Mouse (Mus musculus) liver, embryonic 11.5 days (tissue): ENCODE results near the gene Slc9a3r2. TPM values are rescaled to one million over a fixed set of nuclear protein-coding genes. Genes with fewer than 3 reads are reported as not detected.

Experiments used
- ATAC-seq: fragments of 200-750 bp; cut with Nextera tagmentation; replicated peaks from 2 replicates; pipeline ENCODE4 v1.8.0; 2017; ENCODE audit warnings: moderate number of reproducible peaks, mild to moderate bottlenecking, moderate TSS enrichment, moderate library complexity; ENCODE audit not compliant: low FRiP score
- DNase-seq: peaks from one replicate; pipeline ENCODE4 v3.0.0-alpha.2; 2017; ENCODE audit warnings: low spot score
- H3K27ac ChIP-seq: fragments of 300-500 bp; sonication (generic); 2 replicates; pipeline ENCODE4 v1.5.1; 2014; ENCODE audit warnings: mild to moderate bottlenecking, low read depth, low read length, control low read depth
- H3K27me3 ChIP-seq: fragments of 300-500 bp; sonication (generic); replicated peaks from 2 replicates; pipeline ENCODE4 v1.6.1; 2014; ENCODE audit warnings: low read length, mixed read lengths; ENCODE audit not compliant: control insufficient read depth, insufficient read depth
- H3K36me3 ChIP-seq: fragments of 300-500 bp; sonication (generic); 2 replicates; pipeline ENCODE4 v1.6.1; 2014; ENCODE audit warnings: mild to moderate bottlenecking, low read length, moderate library complexity, mixed read lengths; ENCODE audit not compliant: control insufficient read depth, insufficient read depth
- H3K4me1 ChIP-seq: fragments of 300-500 bp; sonication (generic); replicated peaks from 2 replicates; pipeline ENCODE4 v1.6.1; 2014; ENCODE audit warnings: low read length, mixed read lengths; ENCODE audit not compliant: control insufficient read depth, insufficient read depth
- H3K4me2 ChIP-seq: fragments of 300-500 bp; sonication (generic); 2 replicates; pipeline ENCODE4 v1.6.1; 2014; ENCODE audit warnings: mild to moderate bottlenecking, control low read depth, moderate library complexity
- H3K4me3 ChIP-seq: fragments of 300-500 bp; sonication (generic); 2 replicates; pipeline ENCODE4 v1.5.1; 2014; ENCODE audit warnings: low read depth, low read length, control low read depth
- H3K9ac ChIP-seq: fragments of 300-500 bp; sonication (generic); 2 replicates; pipeline ENCODE4 v1.6.1; 2014; ENCODE audit warnings: low read depth, low read length, control low read depth
- H3K9me3 ChIP-seq: fragments of 300-500 bp; sonication (generic); 2 replicates; pipeline ENCODE4 v1.6.1; 2016; ENCODE audit warnings: low read length, inconsistent platforms, mixed read lengths; ENCODE audit not compliant: control insufficient read depth
- WGBS: fragments of 180-500 bp; shearing (Covaris S2); extraction: QIAGEN DNeasy Blood & Tissue Kit; methylation state at CpG from one replicate; pipeline ENCODE4 v1.1.7; 2014; 5-methylcytosine and 5-hydroxymethylcytosine counted together
- polyA plus RNA-seq: library from polyadenylated mRNA; unstranded; fragments of >200 nt; fragmentation: Nextera tagmentation; extraction: Ambion mirVana; gene quantifications from 2 replicates; pipeline ENCODE4 v1.2.1, GENCODE M21; 2014

Slc9a3r2 gene
- polyA plus RNA-seq, 1 experiment from 2014 or later, result 23.6 TPM

- Histone ChIP-seq H3K9ac (no peak overlapping the region), H3K36me3 (peaks cover 54% of the 10 kb centered on the region), H3K27me3 (no peaks in the 10 kb centered on the region), H3K27ac (no peak overlapping the region), H3K4me3 (no peak overlapping the region), H3K4me2 (no peak overlapping the region), H3K9me3 (no peaks in the 10 kb centered on the region), H3K4me1 (0 out of 2 replicates have a peak, but pooled peaks cover 2% of the 10 kb centered on the region)
- ATAC-seq (no peak), DNase-seq (no peak)
- 95% methylated on average over 8 of the region's 8 CpGs for WGBS
These were observed 24.7 kb downstream of the Slc9a3r2 start for GRCm38 (mm10) chr17:24625472-24625871.

GRCm38 (mm10) chr17:24617561-24618194 lies 32.4 kb downstream of the Slc9a3r2 start:
- Histone ChIP-seq H3K27ac (peak overlapping the region; percentile 83), H3K4me1 (peaks cover 7% of the 10 kb centered on the region), H3K9me3 (no peaks in the 10 kb centered on the region), H3K36me3 (peaks cover 65% of the 10 kb centered on the region), H3K4me2 (peak overlapping the region; percentile 37), H3K27me3 (no peaks in the 10 kb centered on the region), H3K4me3 (no peak overlapping the region), H3K9ac (peak overlapping the region; percentile 52; the same call in 1 of the 2 replicates)
- ATAC-seq (peak; percentile 93), DNase-seq (peak; percentile 49)
- WGBS, result 49% methylated on average over 14 of the region's 14 CpGs

GRCm38 (mm10) chr17:24610711-24611110 lies 39.4 kb downstream of the Slc9a3r2 start:
- WGBS, result 35% methylated on average over 2 of the region's 2 CpGs
- H3K36me3 ChIP-seq, result peaks cover 40% of the 10 kb centered on the region
- H3K9ac ChIP-seq, result no peak overlapping the region
- ATAC-seq (peak; percentile 78), DNase-seq (no peak)
- H3K4me3 ChIP-seq, result no peak overlapping the region
- H3K9me3 ChIP-seq, result no peaks in the 10 kb centered on the region
- no peak overlapping the region for H3K4me2 ChIP-seq
- H3K27ac ChIP-seq, result no peak overlapping the region
- H3K4me1 ChIP-seq, result peaks cover 34% of the 10 kb centered on the region
- H3K27me3 ChIP-seq, result no peaks in the 10 kb centered on the region

DNA sequence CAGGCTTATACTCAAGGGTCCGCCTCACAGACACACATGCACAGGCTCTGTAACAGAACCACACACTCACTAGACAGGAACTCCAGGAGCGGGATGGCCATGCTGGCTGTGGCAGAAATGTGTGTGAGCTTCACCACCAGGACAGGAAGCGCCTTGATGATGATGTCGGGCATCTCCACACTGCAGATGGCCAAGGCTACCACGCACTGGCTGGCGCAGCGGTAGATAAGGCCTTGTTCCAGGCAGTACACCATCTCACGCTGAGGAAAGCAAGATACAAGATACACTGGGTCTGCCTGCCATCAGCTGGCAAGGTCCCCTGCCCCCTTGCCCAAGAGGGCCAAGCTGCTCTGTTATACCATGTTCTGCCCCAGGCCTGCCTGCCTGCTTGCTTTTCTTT lies 41.3 kb downstream of the Slc9a3r2 start:
- Histone ChIP-seq H3K4me1 (peaks cover 35% of the 10 kb centered on the region), H3K27ac (peak overlapping the region; percentile 64), H3K36me3 (peaks cover 25% of the 10 kb centered on the region), H3K4me3 (no peak overlapping the region), H3K9me3 (no peaks in the 10 kb centered on the region), H3K4me2 (peak overlapping the region; percentile 35), H3K27me3 (no peaks in the 10 kb centered on the region), H3K9ac (peak overlapping the region; percentile 38; the same call in 1 of the 2 replicates)
- 49% methylated on average over 8 of the region's 8 CpGs for WGBS
- ATAC-seq (peak; percentile 85), DNase-seq (no peak)

DNA sequence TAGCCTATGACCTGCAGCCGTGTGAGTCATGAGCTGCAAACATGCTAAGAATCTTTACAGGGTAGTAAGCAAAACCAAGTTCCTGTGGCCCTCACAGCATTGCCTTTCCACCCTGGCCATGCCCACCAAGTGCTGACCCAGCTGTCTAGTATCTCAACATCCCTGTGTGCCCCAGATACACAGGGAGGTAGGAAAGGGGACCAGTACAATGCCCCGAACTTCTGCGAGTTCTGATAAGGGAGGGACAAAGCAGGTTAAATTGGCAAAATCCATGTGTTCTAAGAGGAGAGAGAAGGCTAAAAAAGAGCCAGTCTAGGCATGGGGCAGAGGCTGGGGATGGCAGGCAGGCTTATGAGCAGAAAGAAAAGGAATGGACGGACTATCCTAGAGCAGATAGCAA lies 41.8 kb downstream of the Slc9a3r2 start:
- Histone ChIP-seq H3K27ac (peak overlapping the region; percentile 64), H3K9me3 (no peaks in the 10 kb centered on the region), H3K36me3 (peaks cover 20% of the 10 kb centered on the region), H3K4me1 (peaks cover 35% of the 10 kb centered on the region), H3K4me2 (peak overlapping the region; percentile 35), H3K9ac (peak overlapping the region; percentile 38; the same call in 1 of the 2 replicates), H3K4me3 (no peak overlapping the region), H3K27me3 (no peaks in the 10 kb centered on the region)
- ATAC-seq, result peak; percentile 29
- DNase-seq, result no peak
- 75% methylated on average over 4 of the region's 4 CpGs for WGBS

- peaks cover 20% of the 10 kb centered on the region for H3K4me1 ChIP-seq
- 94% methylated on average over 3 of the region's 3 CpGs for WGBS
- no peak overlapping the region for H3K9ac ChIP-seq
- H3K9me3 ChIP-seq, result no peaks in the 10 kb centered on the region
- H3K27me3 ChIP-seq, result no peaks in the 10 kb centered on the region
- H3K36me3 ChIP-seq, result peaks cover 28% of the 10 kb centered on the region; the same call in 1 of the 2 replicates
- DNase-seq, result no peak
- ATAC-seq, result no peak
- H3K4me3 ChIP-seq, result no peak overlapping the region
- no peak overlapping the region for H3K4me2 ChIP-seq
- H3K27ac ChIP-seq, result no peak overlapping the region
These were observed 45.6 kb downstream of the Slc9a3r2 start for GRCm38 (mm10) chr17:24604557-24604956.

DNA sequence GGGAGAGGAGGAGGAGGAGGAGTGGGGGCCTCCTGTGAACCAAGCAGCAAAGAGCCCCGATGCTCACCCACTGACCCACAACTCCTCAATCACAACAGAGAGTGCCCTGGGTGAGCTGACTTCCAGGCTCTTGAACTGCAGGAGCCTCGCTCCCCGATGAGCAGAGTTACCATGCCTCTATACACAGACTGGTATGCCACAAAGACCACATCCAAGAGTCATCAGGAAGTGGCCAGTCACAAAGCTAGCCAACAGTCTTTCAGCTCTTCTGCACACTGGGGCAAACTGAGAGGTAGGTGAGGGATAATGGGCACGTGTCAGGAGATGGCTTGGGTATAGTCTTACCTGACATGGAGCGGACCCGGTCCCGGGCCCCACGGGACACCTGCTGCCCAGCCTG lies 46.2 kb downstream of the Slc9a3r2 start:
- H3K4me1 ChIP-seq, result peaks cover 15% of the 10 kb centered on the region
- WGBS, result 84% methylated on average over 8 of the region's 8 CpGs
- no peak overlapping the region for H3K27ac ChIP-seq
- H3K9me3 ChIP-seq, result no peaks in the 10 kb centered on the region
- DNase-seq, result no peak
- H3K27me3 ChIP-seq, result no peaks in the 10 kb centered on the region
- no peak overlapping the region for H3K4me2 ChIP-seq
- H3K36me3 ChIP-seq, result peaks cover 34% of the 10 kb centered on the region; the same call in 1 of the 2 replicates
- H3K4me3 ChIP-seq, result no peak overlapping the region
- no peak overlapping the region for H3K9ac ChIP-seq
- no peak for ATAC-seq

DNA sequence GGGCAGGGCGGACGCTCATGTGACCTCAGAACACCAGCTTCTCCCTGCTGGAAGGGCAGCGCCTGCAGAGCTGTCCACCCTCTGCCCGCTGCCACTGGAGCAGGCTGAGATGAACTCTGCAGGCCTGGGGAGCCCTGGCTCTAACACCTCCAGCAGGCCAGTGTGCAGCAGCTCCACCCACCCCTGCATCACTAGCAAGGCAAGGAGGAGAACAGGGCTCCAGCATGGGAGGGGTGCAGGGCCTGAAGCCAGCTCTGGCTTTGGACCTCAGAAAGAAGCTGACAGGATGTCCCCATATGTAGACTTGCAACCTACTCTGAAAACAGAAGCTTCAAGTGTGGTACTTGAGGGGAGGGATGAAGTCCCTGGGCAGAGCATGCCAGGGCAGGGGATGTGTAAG lies 49.6 kb downstream of the Slc9a3r2 start:
- Histone ChIP-seq H3K9me3 (no peaks in the 10 kb centered on the region), H3K27ac (no peak overlapping the region), H3K27me3 (no peaks in the 10 kb centered on the region), H3K4me1 (no peaks in the 10 kb centered on the region; the same call in 1 of the 2 replicates), H3K4me3 (no peak overlapping the region), H3K36me3 (peaks cover 47% of the 10 kb centered on the region), H3K9ac (no peak overlapping the region), H3K4me2 (no peak overlapping the region)
- DNase-seq, result no peak
- no peak for ATAC-seq
- WGBS, result 93% methylated on average over 4 of the region's 4 CpGs

DNA sequence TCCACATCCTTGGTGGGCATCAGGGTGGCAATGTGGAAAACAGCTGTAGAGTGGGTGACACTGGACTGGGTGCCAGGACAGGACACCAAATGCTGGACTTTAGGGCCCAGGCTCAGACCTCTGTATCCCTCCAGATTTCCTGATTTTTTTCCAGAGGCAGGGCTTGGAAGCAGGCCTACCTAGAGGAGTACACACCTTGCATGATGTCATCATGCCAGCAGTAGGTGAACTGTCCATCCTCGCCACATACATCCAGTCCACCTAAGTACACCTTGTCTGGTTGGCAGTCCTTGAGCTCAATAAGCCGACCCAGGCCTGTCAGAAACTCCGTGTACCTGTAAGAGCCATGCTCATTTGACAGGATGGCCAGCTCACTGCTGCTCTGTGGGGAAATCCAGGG lies 52.1 kb downstream of the Slc9a3r2 start:
- DNase-seq (no peak), ATAC-seq (no peak)
- H3K27me3 ChIP-seq, result no peaks in the 10 kb centered on the region
- no peak overlapping the region for H3K27ac ChIP-seq
- no peak overlapping the region for H3K9ac ChIP-seq
- no peak overlapping the region for H3K4me3 ChIP-seq
- 86% methylated on average over 3 of the region's 3 CpGs for WGBS
- H3K9me3 ChIP-seq, result no peaks in the 10 kb centered on the region
- no peak overlapping the region for H3K4me2 ChIP-seq
- peaks cover 51% of the 10 kb centered on the region for H3K36me3 ChIP-seq
- H3K4me1 ChIP-seq, result no peaks in the 10 kb centered on the region
